In genomic region chr13:67483625-67484423, GRCm38 (mm10) we compare ENCODE assay signal across 8 mouse cellular contexts. TPM values are rescaled to one million over a fixed set of nuclear protein-coding genes. Genes with fewer than 3 reads are reported as not detected.
DNase-seq lines count a peak whose midpoint lies in the region; ATAC-seq and TF ChIP-seq lines count a peak whose summit lies in the region.

Zfp874b (minus strand) TSS chr13:67484258.

- H3K36me3 ChIP-seq in embryonic facial prominence, embryonic 14.5 days (ENCODE audit: control insufficient read depth, insufficient read depth, low read length), result peaks cover 16% of the 10 kb centered on the region
- H3K36me3 ChIP-seq in heart, adult 2 months (ENCODE audit: control insufficient read depth, insufficient read depth, low read length), result peaks cover 16% of the 10 kb centered on the region
- peaks cover 24% of the 10 kb centered on the region for H3K36me3 ChIP-seq in limb, embryonic 13.5 days
- peaks cover 3% of the 10 kb centered on the region; the same call in 1 of the 2 replicates for H3K36me3 ChIP-seq in midbrain, embryonic 16.5 days (ENCODE audit: control insufficient read depth, insufficient read depth, low read length)

- H3K4me2 ChIP-seq in embryonic facial prominence, embryonic 14.5 days (ENCODE audit: low read depth, low read length), result peak within 1 kb of the TSS; percentile 57
- H3K4me2 ChIP-seq in limb, embryonic 13.5 days (replicated peaks), result peak within 1 kb of the TSS; percentile 64
- peak within 1 kb of the TSS; percentile 80 for H3K4me2 ChIP-seq in midbrain, embryonic 16.5 days (ENCODE audit: low read length)

- ATAC-seq in embryonic facial prominence, embryonic 14.5 days (ENCODE audit: low read depth), result peak; percentile 96
- ATAC-seq in limb, embryonic 13.5 days (ENCODE audit: low FRiP score, low read depth), result peak; percentile 95
- ATAC-seq in midbrain, embryonic 16.5 days, result peak; percentile 96

- H3K27ac ChIP-seq in embryonic facial prominence, embryonic 14.5 days (replicated peaks; ENCODE audit: low read depth, low read length), result no peak within 1 kb of the TSS
- peak within 1 kb of the TSS; percentile 96 for H3K27ac ChIP-seq in heart, adult 2 months
- peak within 1 kb of the TSS; percentile 28; the same call in 1 of the 2 replicates for H3K27ac ChIP-seq in limb, embryonic 13.5 days
- H3K27ac ChIP-seq in midbrain, embryonic 16.5 days (ENCODE audit: low read length), result peak within 1 kb of the TSS; percentile 39

- H3K27me3 ChIP-seq in embryonic facial prominence, embryonic 14.5 days (replicated peaks; ENCODE audit: control insufficient read depth, insufficient read depth, low read length), result no peaks in the 10 kb centered on the region
- no peaks in the 10 kb centered on the region for H3K27me3 ChIP-seq in heart, adult 2 months (ENCODE audit: control insufficient read depth, insufficient read depth, low read length)
- H3K27me3 ChIP-seq in limb, embryonic 13.5 days, result no peaks in the 10 kb centered on the region
- H3K27me3 ChIP-seq in midbrain, embryonic 16.5 days (ENCODE audit: control insufficient read depth, insufficient read depth, low read depth, low read length), result no peaks in the 10 kb centered on the region

- peak within 1 kb of the TSS; percentile 53 for H3K4me3 ChIP-seq in embryonic facial prominence, embryonic 14.5 days (ENCODE audit: low read depth, low read length)
- H3K4me3 ChIP-seq in heart, adult 2 months, result peak within 1 kb of the TSS; percentile 80
- H3K4me3 ChIP-seq in limb, embryonic 13.5 days, result peak within 1 kb of the TSS; percentile 65
- peak within 1 kb of the TSS; percentile 67 for H3K4me3 ChIP-seq in midbrain, embryonic 16.5 days (ENCODE audit: low read depth, low read length)

- peak; percentile 78 for TF ChIP-seq POLR2A in heart, adult 2 months (IDR thresholded peaks at IDR 0.05; ENCODE audit: insufficient read depth, low read depth, low read length)

- 0 out of 2 replicates have a peak, but pooled peaks cover 5% of the 10 kb centered on the region for H3K9me3 ChIP-seq in embryonic facial prominence, embryonic 14.5 days (ENCODE audit: control insufficient read depth, low read length)
- peaks cover 6% of the 10 kb centered on the region; the same call in 1 of the 2 replicates for H3K9me3 ChIP-seq in limb, embryonic 13.5 days
- H3K9me3 ChIP-seq in midbrain, embryonic 16.5 days (replicated peaks; ENCODE audit: control insufficient read depth, low read length, poor library complexity, severe bottlenecking), result no peaks in the 10 kb centered on the region

- no peak for TF ChIP-seq CTCF in heart, adult 2 months (IDR thresholded peaks at IDR 0.05)

- intact Hi-C loops in heart, adult 2 months (cut with DNase I), result loop anchor here (1.0 to 10.0 kb wide), 4 partner anchors 17 to 309 kb away; partner anchors contain the start of genes Rsl1, Zfp58 and Zfp874a

- peak within 1 kb of the TSS; percentile 60 for H3K9ac ChIP-seq in embryonic facial prominence, embryonic 14.5 days (ENCODE audit: low read depth, low read length)
- peak within 1 kb of the TSS; percentile 88 for H3K9ac ChIP-seq in heart, adult 2 months (ENCODE audit: low read depth, low read length)
- H3K9ac ChIP-seq in limb, embryonic 13.5 days, result peak within 1 kb of the TSS; percentile 72
- H3K9ac ChIP-seq in midbrain, embryonic 16.5 days (ENCODE audit: low read depth, low read length), result peak within 1 kb of the TSS; percentile 68

- no peaks in the 10 kb centered on the region; the same call in 1 of the 2 replicates for H3K79me2 ChIP-seq in heart, adult 2 months (replicated peaks; ENCODE audit: control insufficient read depth, insufficient read depth, low read length)

- DNase-seq in 3T3-L1 (ENCODE audit: low read depth, low spot score), result peak; percentile 92
- DNase-seq in adrenal gland, postnatal 4 days (ENCODE audit: low spot score in 2 of 2), result peak; percentile 39 to 62
- DNase-seq in embryonic facial prominence, embryonic 14.5 days (ENCODE audit: low spot score), result peak; percentile 96
- DNase-seq in heart, adult 2 months, result peak; percentile 90 to 92
- peak; percentile 93 for DNase-seq in kidney, adult 8-10 months
- DNase-seq in spleen, postnatal 10 days (ENCODE audit: low spot score in 2 of 2), result peak; percentile 86 to 90

- WGBS in embryonic facial prominence, embryonic 14.5 days, result 4% methylated on average over 20 of the region's 20 CpGs
- 1% methylated on average over 20 of the region's 20 CpGs for WGBS in heart, adult 2 months
- WGBS in limb, embryonic 13.5 days, result 4% methylated on average over 20 of the region's 20 CpGs
- WGBS in midbrain, embryonic 16.5 days, result 6% methylated on average over 20 of the region's 20 CpGs

- no peaks in the 10 kb centered on the region for H3K4me1 ChIP-seq in embryonic facial prominence, embryonic 14.5 days (ENCODE audit: control insufficient read depth, insufficient read depth, low read length)
- H3K4me1 ChIP-seq in heart, adult 2 months (ENCODE audit: control insufficient read depth, insufficient read depth, low read length), result peaks cover 4% of the 10 kb centered on the region
- H3K4me1 ChIP-seq in limb, embryonic 13.5 days, result peaks cover 6% of the 10 kb centered on the region
- H3K4me1 ChIP-seq in midbrain, embryonic 16.5 days (ENCODE audit: control insufficient read depth, insufficient read depth, low read length), result peaks cover 5% of the 10 kb centered on the region; the same call in 1 of the 2 replicates

- TF ChIP-seq EP300 in heart, adult 2 months (IDR thresholded peaks at IDR 0.05; ENCODE audit: insufficient read depth, low read depth, low read length), result 0 out of 2 replicates have a peak, but pooled peaks have one; percentile 70

RNA-seq across cellular contexts. Expression of gene Zfp874b, which starts in this region (rescaled TPM):
- total RNA-seq in adrenal gland, postnatal 4 days (2021), result 10 to 100 TPM; 14.2 to 16.1 TPM
- 2.5 and 3.1 TPM in 2 replicates for polyA plus RNA-seq in embryonic facial prominence, embryonic 14.5 days (2014; fragmentation: Nextera tagmentation; extraction: Ambion mirVana)
- total RNA-seq in heart, adult 2 months (2021), result 10 to 100 TPM; 16.7 to 17.4 TPM
- polyA plus RNA-seq in heart, adult 2 months (2012; rRNA removed), result 2.5 and 7.9 TPM in 2 replicates
- polyA plus RNA-seq in limb, embryonic 13.5 days (2015; fragmentation: Nextera tagmentation; extraction: Ambion mirVana), result 3.2 and 3.8 TPM in 2 replicates
- polyA plus RNA-seq in midbrain, embryonic 16.5 days (2015; fragmentation: Nextera tagmentation; extraction: Ambion mirVana), result 3.0 and 3.1 TPM in 2 replicates
